15 mouse cellular contexts compared by ENCODE assay signal in the genomic region with DNA sequence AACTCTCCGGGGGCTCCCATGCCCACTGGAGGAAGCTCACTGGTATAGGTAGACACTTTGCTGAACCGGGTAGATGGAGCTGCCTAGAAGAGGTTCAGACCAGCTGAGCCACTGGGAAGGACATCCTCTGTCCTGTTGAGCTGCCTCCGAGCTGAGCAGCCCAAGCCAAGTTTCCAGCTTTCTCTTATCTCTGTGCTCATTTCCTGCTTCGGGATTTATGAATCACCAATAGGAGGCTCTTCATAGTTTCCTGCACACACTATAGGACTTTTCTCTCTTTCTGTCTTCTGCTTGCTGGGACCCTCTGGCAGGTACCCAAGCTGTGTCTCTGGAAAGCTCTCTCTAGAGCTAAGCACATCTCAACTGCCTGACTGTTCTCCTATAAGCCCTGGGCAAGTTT.
DNase-seq lines count a peak whose midpoint lies in the region; ATAC-seq and TF ChIP-seq lines count a peak whose summit lies in the region.
"Had no signal": no experiment of that assay in that cellular context is flagged by ENCODE, and none has a peak within 500 bp of the region (broad histone marks: within the 10 kb centered on the region; RNA-seq: fewer than 3 reads in every experiment).

No protein-coding gene starts in this region.

- H3K4me1 ChIP-seq in lung, embryonic 16.5 days (replicated peaks; ENCODE audit: control insufficient read depth, insufficient read depth, low read length) = peaks cover 26% of the 10 kb centered on the region
- peaks cover 7% of the 10 kb centered on the region for H3K4me1 ChIP-seq in stomach, postnatal 0 days (replicated peaks; ENCODE audit: control insufficient read depth, insufficient read depth)
- peaks cover 11% of the 10 kb centered on the region; the same call in 1 of the 2 replicates for H3K4me1 ChIP-seq in hindbrain, embryonic 11.5 days (replicated peaks; ENCODE audit: control insufficient read depth, insufficient read depth, low read length)

- 0 out of 2 replicates have a peak, but pooled peaks cover 4% of the 10 kb centered on the region for H3K9me3 ChIP-seq in lung, embryonic 16.5 days (ENCODE audit: control insufficient read depth, low read length)
- no peaks in the 10 kb centered on the region for H3K9me3 ChIP-seq in stomach, postnatal 0 days (ENCODE audit: control insufficient read depth, low read length)
- H3K9me3 ChIP-seq in hindbrain, embryonic 11.5 days (ENCODE audit: control insufficient read depth, low read length) = no peaks in the 10 kb centered on the region
- H3K9me3 ChIP-seq: limb, embryonic 10.5 days had no signal

- peak; percentile 31 for DNase-seq in adrenal gland, postnatal 10 days
- DNase-seq in adrenal gland, adult 18-20 months (ENCODE audit: low spot score in 2 of 2) = no peak
- no peak for DNase-seq in lung, adult 18-20 months
- peak; percentile 65 for DNase-seq in heart, postnatal 4 days
- DNase-seq in stomach, postnatal 0 days (ENCODE audit: low spot score) = no peak
- DNase-seq in hindbrain, embryonic 11.5 days (ENCODE audit: low spot score) = no peak
- DNase-seq in right cerebral cortex, adult 2 months (ENCODE audit: low spot score in 2 of 2) = no peak
- DNase-seq: cerebellum, adult 2 months; embryo, embryonic 11 days; liver, postnatal 0 days; right cerebral cortex, adult 18-20 months; thymus, postnatal 25 days had no signal

- peak; percentile 53 for ATAC-seq in lung, embryonic 16.5 days (ENCODE audit: low read depth)
- ATAC-seq in stomach, postnatal 0 days (ENCODE audit: low FRiP score, low TSS enrichment) = 0 out of 2 replicates have a peak, but pooled peaks have one; percentile 54
- ATAC-seq in hindbrain, embryonic 11.5 days (ENCODE audit: low FRiP score) = no peak
- ATAC-seq: inflammation-experienced regulatory T-cells, adult 6 months; liver, postnatal 0 days had no signal

- no peak overlapping the region for H3K9ac ChIP-seq in lung, embryonic 16.5 days (ENCODE audit: low read length)
- H3K9ac ChIP-seq in stomach, postnatal 0 days (ENCODE audit: low read length) = no peak overlapping the region
- H3K9ac ChIP-seq in hindbrain, embryonic 11.5 days (ENCODE audit: low read depth, low read length) = no peak overlapping the region
- H3K9ac ChIP-seq: liver, postnatal 0 days had no signal

- TF ChIP-seq EP300 in stomach, postnatal 0 days (optimal IDR thresholded peaks at IDR 0.05) = no peak

- H3K4me2 ChIP-seq in lung, embryonic 16.5 days (ENCODE audit: low read depth, low read length) = no peak overlapping the region
- no peak overlapping the region for H3K4me2 ChIP-seq in stomach, postnatal 0 days (replicated peaks; ENCODE audit: low read depth)
- no peak overlapping the region for H3K4me2 ChIP-seq in hindbrain, embryonic 11.5 days (replicated peaks; ENCODE audit: low read depth, low read length)

- no peak overlapping the region for H3K4me3 ChIP-seq in lung, embryonic 16.5 days (ENCODE audit: low read length)
- no peak overlapping the region for H3K4me3 ChIP-seq in stomach, postnatal 0 days (ENCODE audit: low read depth, low read length)
- H3K4me3 ChIP-seq in hindbrain, embryonic 11.5 days (ENCODE audit: low read depth, low read length) = no peak overlapping the region
- H3K4me3 ChIP-seq: limb, embryonic 10.5 days had no signal

- TF ChIP-seq CTCF in stomach, postnatal 0 days (IDR thresholded peaks at IDR 0.05; ENCODE audit: low read depth) = no peak

- 35% methylated on average over 4 of the region's 4 CpGs for WGBS in lung, embryonic 16.5 days
- WGBS in stomach, postnatal 0 days = 57% methylated on average over 4 of the region's 4 CpGs
- WGBS in hindbrain, embryonic 11.5 days = 89% methylated on average over 4 of the region's 4 CpGs

- no peaks in the 10 kb centered on the region for H3K27me3 ChIP-seq in lung, embryonic 16.5 days (ENCODE audit: control insufficient read depth, insufficient read depth, low read depth, low read length)
- no peaks in the 10 kb centered on the region for H3K27me3 ChIP-seq in stomach, postnatal 0 days (ENCODE audit: control insufficient read depth, insufficient read depth, low read length)
- peaks cover 7% of the 10 kb centered on the region; the same call in 1 of the 2 replicates for H3K27me3 ChIP-seq in hindbrain, embryonic 11.5 days (ENCODE audit: control insufficient read depth, insufficient read depth, low read length)

- H3K36me3 ChIP-seq in lung, embryonic 16.5 days (ENCODE audit: control insufficient read depth, insufficient read depth, low read length) = no peaks in the 10 kb centered on the region
- H3K36me3 ChIP-seq in stomach, postnatal 0 days (ENCODE audit: control insufficient read depth, insufficient read depth, low read length) = no peaks in the 10 kb centered on the region
- no peaks in the 10 kb centered on the region for H3K36me3 ChIP-seq in hindbrain, embryonic 11.5 days (ENCODE audit: control insufficient read depth, insufficient read depth, low read length)
- H3K36me3 ChIP-seq: limb, embryonic 10.5 days had no signal

- 0 out of 2 replicates have a peak overlapping the region, but pooled peaks have one; percentile 8 for H3K27ac ChIP-seq in lung, embryonic 16.5 days (ENCODE audit: low read length)
- no peak overlapping the region for H3K27ac ChIP-seq in stomach, postnatal 0 days (replicated peaks)
- no peak overlapping the region for H3K27ac ChIP-seq in hindbrain, embryonic 11.5 days (ENCODE audit: low read depth, low read length)
- H3K27ac ChIP-seq: limb, embryonic 10.5 days had no signal

Comparison
In these comparisons a context has a peak if more than half of its experiments do, and no peak if none do; other contexts are left out.
1. DNase-seq: peak in adrenal gland, postnatal 10 days (single experiment) and heart, postnatal 4 days (single experiment); none in adrenal gland, adult 18-20 months (0 of 2), lung, adult 18-20 months (0 of 2), stomach, postnatal 0 days (single experiment), hindbrain, embryonic 11.5 days (single experiment) and right cerebral cortex, adult 2 months (0 of 2).